Mouse (Mus musculus): Measurements from ENCODE around the gene Als2cr12. TPM values are rescaled to one million over a fixed set of nuclear protein-coding genes. Genes with fewer than 3 reads are reported as not detected.
"Not testable (repeated sequence)": the region's sequence is repeated elsewhere in the genome, so short reads cannot be mapped to it uniquely, and the experiment has no call there.

Gene Als2cr12
- polyA plus RNA-seq, 1 experiment from 2014 or later, result not detected

DNA sequence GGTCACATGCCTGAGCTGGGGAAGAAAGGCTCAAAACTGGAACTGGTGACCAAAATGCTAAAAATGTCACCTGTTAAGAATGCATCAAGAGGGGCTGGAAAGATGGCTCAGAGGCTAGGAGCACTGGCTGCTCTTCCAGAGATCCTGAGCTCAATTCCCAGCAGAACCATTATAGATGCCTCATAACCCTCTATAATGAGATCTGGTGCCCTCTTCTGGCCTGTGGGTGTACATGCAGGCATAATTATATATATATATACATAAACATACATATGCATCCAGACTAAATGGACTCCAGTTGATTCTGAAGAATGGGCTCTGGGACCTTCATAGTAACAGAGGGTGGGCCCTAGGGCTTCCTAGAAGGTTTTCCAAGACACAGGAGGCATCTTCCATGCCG is 18.2 kb downstream of the Als2cr12 start:
- WGBS, result 100% methylated on average over 1 of the region's 1 CpGs
- H3K27me3 ChIP-seq (replicated peaks; ENCODE audit: control insufficient read depth, insufficient read depth, low read length), result no peaks in the 10 kb centered on the region
- H3K4me2 ChIP-seq (ENCODE audit: low read length), result no peak overlapping the region
- H3K27ac ChIP-seq (ENCODE audit: low read depth, low read length), result no peak overlapping the region
- no peak overlapping the region for H3K9ac ChIP-seq (ENCODE audit: low read depth, low read length)
- no peaks in the 10 kb centered on the region for H3K36me3 ChIP-seq (ENCODE audit: control insufficient read depth, insufficient read depth, low read length)
- no peaks in the 10 kb centered on the region for H3K9me3 ChIP-seq (ENCODE audit: control insufficient read depth, low read length)
- ATAC-seq, result no peak
- H3K4me1 ChIP-seq (ENCODE audit: control insufficient read depth, insufficient read depth, low read depth, low read length), result no peaks in the 10 kb centered on the region
- H3K4me3 ChIP-seq (ENCODE audit: low read length), result no peak overlapping the region

DNA sequence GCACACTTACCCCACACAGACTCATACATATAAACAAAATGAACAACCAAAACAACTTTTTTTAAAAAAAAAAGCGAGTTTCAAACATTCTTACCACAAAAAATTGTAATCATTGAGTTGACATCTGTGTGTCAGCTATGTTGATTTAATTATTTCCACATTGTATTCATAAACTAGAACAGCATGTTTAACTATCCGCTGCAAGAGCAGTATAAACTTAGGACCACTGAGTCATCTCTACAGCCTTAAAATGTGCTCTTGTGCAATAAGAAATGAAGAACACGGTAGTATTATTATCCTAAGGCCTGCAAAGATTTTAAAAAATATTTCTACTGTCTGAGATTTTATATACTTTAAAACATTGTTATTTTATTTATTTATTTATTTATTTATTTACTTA is 20.8 kb downstream of the Als2cr12 start:
- Histone ChIP-seq H3K36me3 (ENCODE audit: control insufficient read depth, insufficient read depth, low read length) (no peaks in the 10 kb centered on the region), H3K4me3 (ENCODE audit: low read length) (no peak overlapping the region), H3K27me3 (replicated peaks; ENCODE audit: control insufficient read depth, insufficient read depth, low read length) (no peaks in the 10 kb centered on the region), H3K9me3 (ENCODE audit: control insufficient read depth, low read length) (no peaks in the 10 kb centered on the region), H3K4me2 (ENCODE audit: low read length) (no peak overlapping the region), H3K27ac (ENCODE audit: low read depth, low read length) (no peak overlapping the region), H3K9ac (ENCODE audit: low read depth, low read length) (no peak overlapping the region), H3K4me1 (ENCODE audit: control insufficient read depth, insufficient read depth, low read depth, low read length) (no peaks in the 10 kb centered on the region)
- WGBS, result 90% methylated on average over 3 of the region's 3 CpGs
- no peak for ATAC-seq

DNA sequence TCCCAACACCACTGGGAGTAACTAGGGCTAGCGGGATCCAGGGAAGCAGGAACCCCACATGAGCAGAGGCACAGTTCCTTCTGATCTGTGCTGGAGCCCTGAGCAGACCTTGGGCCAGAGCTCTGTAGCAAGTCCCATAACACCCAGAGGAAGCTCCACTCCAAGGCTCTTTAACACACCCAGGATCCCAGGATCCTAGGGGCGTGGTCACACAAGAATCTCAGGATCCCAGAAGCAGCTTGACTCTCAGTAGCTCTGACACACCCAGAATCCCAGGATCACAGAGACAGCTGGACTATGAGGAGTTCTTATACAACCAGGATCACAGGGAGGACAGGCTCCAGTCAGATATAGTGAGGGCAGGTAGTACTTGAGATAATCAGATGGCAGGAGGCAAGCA is 23.7 kb downstream of the Als2cr12 start:
- no peaks in the 10 kb centered on the region for H3K27me3 ChIP-seq (replicated peaks; ENCODE audit: control insufficient read depth, insufficient read depth, low read length)
- no peak for ATAC-seq
- 83% methylated on average over 2 of the region's 2 CpGs for WGBS
- H3K4me1 ChIP-seq (ENCODE audit: control insufficient read depth, insufficient read depth, low read depth, low read length), result no peaks in the 10 kb centered on the region
- no peak overlapping the region for H3K4me2 ChIP-seq (ENCODE audit: low read length)
- H3K27ac ChIP-seq (ENCODE audit: low read depth, low read length), result no peak overlapping the region
- H3K9ac ChIP-seq (ENCODE audit: low read depth, low read length), result no peak overlapping the region
- H3K4me3 ChIP-seq (ENCODE audit: low read length), result no peak overlapping the region
- H3K36me3 ChIP-seq (ENCODE audit: control insufficient read depth, insufficient read depth, low read length), result no peaks in the 10 kb centered on the region
- H3K9me3 ChIP-seq (ENCODE audit: control insufficient read depth, low read length), result no peaks in the 10 kb centered on the region

DNA sequence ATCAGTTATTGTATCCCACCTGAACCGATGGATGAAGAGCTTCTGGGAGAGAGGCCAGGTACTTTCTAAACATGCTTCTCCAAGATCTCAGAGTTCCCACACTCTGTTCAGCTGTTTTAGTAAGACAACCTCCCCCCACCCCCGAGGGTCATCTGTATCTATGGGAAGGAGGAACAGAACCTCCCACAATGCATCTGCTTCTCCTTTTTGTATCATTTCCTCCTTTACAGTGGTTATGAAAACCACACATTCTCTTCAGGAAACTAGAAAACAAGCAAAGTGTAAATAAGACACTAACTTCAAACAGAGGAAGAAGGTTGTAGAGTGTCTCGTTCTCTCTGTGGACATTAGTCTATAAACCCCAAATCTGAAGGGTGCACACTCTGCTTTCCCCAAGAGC is 26.2 kb downstream of the Als2cr12 start:
- not testable (repeated sequence) for H3K9me3 ChIP-seq (ENCODE audit: control insufficient read depth, low read length); H3K27me3 ChIP-seq (replicated peaks; ENCODE audit: control insufficient read depth, insufficient read depth, low read length); H3K4me2 ChIP-seq (ENCODE audit: low read length); H3K9ac ChIP-seq (ENCODE audit: low read depth, low read length); H3K36me3 ChIP-seq (ENCODE audit: control insufficient read depth, insufficient read depth, low read length); H3K4me1 ChIP-seq (ENCODE audit: control insufficient read depth, insufficient read depth, low read depth, low read length); H3K27ac ChIP-seq (ENCODE audit: low read depth, low read length); ATAC-seq; H3K4me3 ChIP-seq (ENCODE audit: low read length)
- WGBS, result 87% methylated on average over 3 of the region's 3 CpGs

DNA sequence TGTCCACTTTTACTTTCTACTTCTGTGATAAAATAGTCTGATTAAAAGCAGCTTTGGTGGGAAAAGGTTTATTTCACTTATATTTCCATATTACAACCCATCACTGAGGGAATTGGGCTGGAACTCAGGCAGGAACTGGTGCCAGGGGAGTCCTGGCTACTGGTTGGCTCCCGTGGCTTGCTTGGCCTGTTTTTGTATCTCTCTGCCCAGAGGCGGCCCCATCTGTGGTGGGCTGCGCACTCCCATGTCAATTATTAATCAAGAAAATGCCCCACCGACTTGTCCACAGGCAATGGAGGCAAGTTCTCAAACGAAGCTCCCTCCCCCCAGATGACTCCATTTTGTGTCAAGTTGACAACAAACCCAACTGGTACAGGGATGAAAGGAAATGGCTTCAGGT is 27.6 kb downstream of the Als2cr12 start:
- Histone ChIP-seq H3K27ac (ENCODE audit: low read depth, low read length) (no peak overlapping the region), H3K4me2 (ENCODE audit: low read length) (no peak overlapping the region), H3K9ac (ENCODE audit: low read depth, low read length) (no peak overlapping the region), H3K27me3 (replicated peaks; ENCODE audit: control insufficient read depth, insufficient read depth, low read length) (no peaks in the 10 kb centered on the region), H3K36me3 (ENCODE audit: control insufficient read depth, insufficient read depth, low read length) (no peaks in the 10 kb centered on the region), H3K4me1 (ENCODE audit: control insufficient read depth, insufficient read depth, low read depth, low read length) (no peaks in the 10 kb centered on the region), H3K9me3 (ENCODE audit: control insufficient read depth, low read length) (no peaks in the 10 kb centered on the region), H3K4me3 (ENCODE audit: low read length) (no peak overlapping the region)
- 85% methylated on average over 5 of the region's 5 CpGs for WGBS
- no peak for ATAC-seq

DNA sequence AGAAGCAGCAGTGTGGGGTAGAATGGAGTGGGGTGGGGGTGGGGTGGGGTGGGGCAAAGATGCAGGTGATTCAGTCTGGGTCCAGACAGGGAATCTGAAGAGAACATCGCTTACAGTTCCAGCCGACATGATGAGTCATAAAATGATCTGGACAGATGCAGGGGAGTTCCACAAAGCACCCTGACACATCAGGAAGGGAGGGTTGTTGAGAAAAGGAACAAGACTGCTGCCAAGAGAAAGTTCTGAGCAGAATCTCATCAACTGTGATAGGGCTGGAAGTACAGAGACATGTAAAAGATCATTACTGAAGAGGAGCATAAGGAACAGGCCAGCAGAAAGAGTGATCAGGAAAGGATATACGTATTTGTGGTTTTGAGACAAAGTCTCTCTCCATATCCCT is 32.4 kb downstream of the Als2cr12 start:
- not testable (repeated sequence) for H3K4me3 ChIP-seq (ENCODE audit: low read length); H3K36me3 ChIP-seq (ENCODE audit: control insufficient read depth, insufficient read depth, low read length); H3K27me3 ChIP-seq (replicated peaks; ENCODE audit: control insufficient read depth, insufficient read depth, low read length); H3K4me2 ChIP-seq (ENCODE audit: low read length); H3K4me1 ChIP-seq (ENCODE audit: control insufficient read depth, insufficient read depth, low read depth, low read length); H3K27ac ChIP-seq (ENCODE audit: low read depth, low read length); H3K9ac ChIP-seq (ENCODE audit: low read depth, low read length); ATAC-seq; H3K9me3 ChIP-seq (ENCODE audit: control insufficient read depth, low read length)
- WGBS, result 90% methylated on average over 3 of the region's 3 CpGs

DNA sequence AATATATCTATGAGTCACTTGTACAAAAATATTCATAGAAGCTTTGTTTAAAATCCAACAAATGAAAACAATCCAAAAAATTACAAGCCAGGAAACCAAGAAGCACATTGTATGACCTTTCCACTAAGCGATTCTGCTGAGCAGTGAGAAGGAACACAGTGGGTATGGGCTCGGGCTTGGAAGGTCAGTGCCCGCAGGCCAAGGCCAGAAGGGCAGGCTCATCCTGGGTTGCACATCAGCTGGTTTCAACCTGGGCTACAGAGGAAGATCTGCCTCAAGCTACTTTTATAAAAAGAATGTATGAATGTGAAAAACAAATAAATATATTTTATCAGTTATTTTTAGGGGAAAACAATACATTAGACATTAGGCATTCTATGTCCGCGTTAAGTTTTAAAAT is 33.1 kb downstream of the Als2cr12 start:
- not testable (repeated sequence) for H3K4me2 ChIP-seq (ENCODE audit: low read length); H3K9me3 ChIP-seq (ENCODE audit: control insufficient read depth, low read length); H3K4me3 ChIP-seq (ENCODE audit: low read length); H3K36me3 ChIP-seq (ENCODE audit: control insufficient read depth, insufficient read depth, low read length); ATAC-seq; H3K27ac ChIP-seq (ENCODE audit: low read depth, low read length); H3K9ac ChIP-seq (ENCODE audit: low read depth, low read length); H3K27me3 ChIP-seq (replicated peaks; ENCODE audit: control insufficient read depth, insufficient read depth, low read length); H3K4me1 ChIP-seq (ENCODE audit: control insufficient read depth, insufficient read depth, low read depth, low read length)
- WGBS, result 97% methylated on average over 5 of the region's 5 CpGs

DNA sequence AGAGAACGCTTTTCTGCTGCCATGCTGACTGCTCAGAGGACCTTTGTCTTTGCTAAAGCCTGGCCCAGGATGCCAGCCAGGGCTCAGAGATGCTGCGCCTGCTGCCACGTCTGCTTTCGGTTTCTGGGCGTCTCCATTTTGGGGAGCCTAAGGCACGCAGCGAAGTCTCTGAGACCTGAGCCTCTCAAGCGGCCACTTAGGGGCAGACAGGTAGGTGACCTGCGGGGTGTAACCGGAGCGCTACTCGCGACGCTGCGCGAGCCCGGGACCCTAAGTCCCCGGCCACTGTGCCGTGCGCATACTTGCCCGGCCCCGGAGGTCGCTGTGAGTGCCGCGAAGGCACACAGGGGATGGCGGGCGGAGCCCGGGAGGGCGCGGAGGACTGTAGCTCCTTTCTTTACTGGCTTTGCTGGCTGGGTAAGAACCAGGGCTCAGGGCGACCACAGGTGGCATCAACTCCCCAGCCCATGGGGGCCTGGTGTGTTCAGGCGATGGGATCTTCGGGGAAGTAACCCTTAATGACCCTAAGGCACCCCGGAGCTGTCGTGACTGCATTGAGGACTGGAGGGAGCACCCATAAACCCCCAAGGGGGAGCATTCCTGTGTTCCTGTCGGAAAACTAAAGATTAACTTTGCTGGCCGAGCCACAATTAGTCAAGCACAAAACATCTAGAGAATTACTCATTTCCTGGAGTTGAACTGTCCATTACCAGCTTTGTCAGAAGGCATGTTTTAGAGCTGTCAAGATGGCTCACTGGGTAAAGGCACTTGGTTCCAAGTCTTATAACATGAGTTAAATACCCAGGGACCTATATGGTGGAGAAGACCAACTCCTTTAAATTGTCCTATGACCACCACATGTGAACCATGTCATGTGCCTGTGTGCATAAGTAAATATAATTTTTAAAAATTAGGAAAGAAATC is 43.0 kb downstream of the Als2cr12 start:
- peak; percentile 91 for ATAC-seq
- Histone ChIP-seq H3K27ac (ENCODE audit: low read depth, low read length) (no peak overlapping the region), H3K4me1 (ENCODE audit: control insufficient read depth, insufficient read depth, low read depth, low read length) (no peaks in the 10 kb centered on the region), H3K27me3 (replicated peaks; ENCODE audit: control insufficient read depth, insufficient read depth, low read length) (no peaks in the 10 kb centered on the region), H3K36me3 (ENCODE audit: control insufficient read depth, insufficient read depth, low read length) (no peaks in the 10 kb centered on the region), H3K9me3 (ENCODE audit: control insufficient read depth, low read length) (no peaks in the 10 kb centered on the region), H3K9ac (ENCODE audit: low read depth, low read length) (peak overlapping the region; percentile 70), H3K4me2 (ENCODE audit: low read length) (peak overlapping the region; percentile 68), H3K4me3 (ENCODE audit: low read length) (peak overlapping the region; percentile 52)
- 1% methylated on average over 36 of the region's 37 CpGs for WGBS

DNA sequence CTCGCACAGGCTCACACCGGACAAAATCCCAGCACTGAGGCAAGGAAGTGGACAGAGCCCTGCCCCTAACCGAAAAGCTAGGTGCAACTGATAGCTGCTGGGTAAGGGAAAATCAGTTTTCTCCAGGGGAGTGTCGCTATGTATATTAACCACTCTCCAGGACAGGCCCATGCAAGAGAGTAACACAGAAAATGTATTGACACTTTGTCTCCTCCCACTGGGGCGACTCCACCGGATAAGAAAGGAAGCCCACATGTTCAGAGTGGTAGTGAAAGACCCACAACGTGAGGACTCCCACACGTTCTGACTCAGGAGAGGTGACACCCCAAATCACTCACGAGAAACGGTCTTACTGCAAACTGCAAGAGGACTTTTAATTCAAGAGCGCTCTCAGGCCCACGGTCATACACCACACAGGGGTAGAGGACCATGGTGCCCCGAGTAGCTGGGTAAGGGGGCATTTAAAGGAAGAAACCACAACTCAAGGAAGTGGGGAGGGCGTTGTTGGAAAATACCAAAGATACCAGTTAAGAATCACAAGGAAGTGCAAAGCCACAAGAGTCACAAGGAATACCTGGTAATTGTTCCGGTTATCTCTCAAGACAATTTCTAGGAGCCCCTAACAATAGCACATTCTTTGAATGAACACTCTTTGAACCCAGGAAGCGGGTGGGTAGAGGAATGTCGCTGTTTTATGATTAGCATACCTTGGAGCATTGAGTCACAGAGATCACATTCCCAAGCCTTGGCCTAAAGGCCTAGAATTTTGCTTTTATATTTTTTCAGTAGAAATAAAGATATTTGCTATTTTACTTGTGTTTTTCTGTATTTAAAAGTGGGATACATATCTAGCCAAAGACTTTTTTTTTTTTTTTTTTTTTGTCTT is 44.0 kb downstream of the Als2cr12 start:
- Histone ChIP-seq H3K4me3 (ENCODE audit: low read length) (peak overlapping the region; percentile 52), H3K4me2 (ENCODE audit: low read length) (peak overlapping the region; percentile 68)
- H3K9me3 ChIP-seq (ENCODE audit: control insufficient read depth, low read length); ATAC-seq; H3K27me3 ChIP-seq (replicated peaks; ENCODE audit: control insufficient read depth, insufficient read depth, low read length); H3K27ac ChIP-seq (ENCODE audit: low read depth, low read length); H3K4me1 ChIP-seq (ENCODE audit: control insufficient read depth, insufficient read depth, low read depth, low read length); H3K36me3 ChIP-seq (ENCODE audit: control insufficient read depth, insufficient read depth, low read length); H3K9ac ChIP-seq (ENCODE audit: low read depth, low read length): not testable (repeated sequence)
- WGBS, result 87% methylated on average over 17 of the region's 17 CpGs
